Mouse (Mus musculus): Measurements from ENCODE around the gene Olfr800. TPM values are rescaled to one million over a fixed set of nuclear protein-coding genes. Genes with fewer than 3 reads are reported as not detected.

Olfr800 gene
- polyA plus RNA-seq, 1 experiment from 2014 or later = not detected

Other genes starting within 250 kb of the Olfr800 start
- not detected in 2 replicates for gene Olfr786, start 230.4 kb upstream of the Olfr800 start, polyA plus RNA-seq (2016; fragmentation: Nextera tagmentation; extraction: Ambion mirVana)
- gene Olfr787, start 195.8 kb upstream of the Olfr800 start, polyA plus RNA-seq (2016; fragmentation: Nextera tagmentation; extraction: Ambion mirVana) = not detected in 2 replicates
- not detected in 2 replicates for gene Olfr788, start 186.7 kb upstream of the Olfr800 start, polyA plus RNA-seq (2016; fragmentation: Nextera tagmentation; extraction: Ambion mirVana)
- gene Olfr789, start 172.9 kb upstream of the Olfr800 start, polyA plus RNA-seq (2016; fragmentation: Nextera tagmentation; extraction: Ambion mirVana) = not detected in 2 replicates
- gene Olfr790, start 159.2 kb upstream of the Olfr800 start, polyA plus RNA-seq (2016; fragmentation: Nextera tagmentation; extraction: Ambion mirVana) = not detected in 2 replicates
- gene Olfr791, start 135.9 kb upstream of the Olfr800 start, polyA plus RNA-seq (2016; fragmentation: Nextera tagmentation; extraction: Ambion mirVana) = not detected in 2 replicates
- not detected in 2 replicates for gene Olfr792, start 118.5 kb upstream of the Olfr800 start, polyA plus RNA-seq (2016; fragmentation: Nextera tagmentation; extraction: Ambion mirVana)
- not detected in 2 replicates for gene Olfr794, start 90.0 kb upstream of the Olfr800 start, polyA plus RNA-seq (2016; fragmentation: Nextera tagmentation; extraction: Ambion mirVana)
- not detected in 2 replicates for gene Olfr796, start 45.1 kb upstream of the Olfr800 start, polyA plus RNA-seq (2016; fragmentation: Nextera tagmentation; extraction: Ambion mirVana)
- gene Olfr798, start 29.8 kb upstream of the Olfr800 start, polyA plus RNA-seq (2016; fragmentation: Nextera tagmentation; extraction: Ambion mirVana) = not detected in 2 replicates
- gene Olfr799, start 20.2 kb upstream of the Olfr800 start, polyA plus RNA-seq (2016; fragmentation: Nextera tagmentation; extraction: Ambion mirVana) = not detected in 2 replicates
- gene Olfr801, start 16.2 kb downstream of the Olfr800 start, polyA plus RNA-seq (2016; fragmentation: Nextera tagmentation; extraction: Ambion mirVana) = not detected in 2 replicates
- not detected in 2 replicates for gene Olfr802, start 30.5 kb downstream of the Olfr800 start, polyA plus RNA-seq (2016; fragmentation: Nextera tagmentation; extraction: Ambion mirVana)
- not detected in 2 replicates for gene Olfr803, start 36.6 kb downstream of the Olfr800 start, polyA plus RNA-seq (2016; fragmentation: Nextera tagmentation; extraction: Ambion mirVana)
- gene Olfr804, start 45.5 kb downstream of the Olfr800 start, polyA plus RNA-seq (2016; fragmentation: Nextera tagmentation; extraction: Ambion mirVana) = not detected in 2 replicates
- gene Olfr805, start 71.7 kb downstream of the Olfr800 start, polyA plus RNA-seq (2016; fragmentation: Nextera tagmentation; extraction: Ambion mirVana) = not detected in 2 replicates
- gene Olfr806, start 84.2 kb downstream of the Olfr800 start, polyA plus RNA-seq (2016; fragmentation: Nextera tagmentation; extraction: Ambion mirVana) = not detected in 2 replicates
- gene Olfr807, start 100.1 kb downstream of the Olfr800 start, polyA plus RNA-seq (2016; fragmentation: Nextera tagmentation; extraction: Ambion mirVana) = not detected in 2 replicates
- not detected in 2 replicates for gene Olfr808, start 107.8 kb downstream of the Olfr800 start, polyA plus RNA-seq (2016; fragmentation: Nextera tagmentation; extraction: Ambion mirVana)
- not detected in 2 replicates for gene Olfr809, start 116.9 kb downstream of the Olfr800 start, polyA plus RNA-seq (2016; fragmentation: Nextera tagmentation; extraction: Ambion mirVana)
- gene Olfr810, start 137.2 kb downstream of the Olfr800 start, polyA plus RNA-seq (2016; fragmentation: Nextera tagmentation; extraction: Ambion mirVana) = not detected in 2 replicates
- gene Olfr811, start 146.7 kb downstream of the Olfr800 start, polyA plus RNA-seq (2016; fragmentation: Nextera tagmentation; extraction: Ambion mirVana) = not detected in 2 replicates
- gene Olfr812, start 188.4 kb downstream of the Olfr800 start, polyA plus RNA-seq (2016; fragmentation: Nextera tagmentation; extraction: Ambion mirVana) = not detected in 2 replicates
- gene Olfr813, start 197.7 kb downstream of the Olfr800 start, polyA plus RNA-seq (2016; fragmentation: Nextera tagmentation; extraction: Ambion mirVana) = not detected in 2 replicates
- gene Olfr814, start 222.2 kb downstream of the Olfr800 start, polyA plus RNA-seq (2016; fragmentation: Nextera tagmentation; extraction: Ambion mirVana) = not detected in 2 replicates
- gene Olfr815, start 248.2 kb downstream of the Olfr800 start, polyA plus RNA-seq (2016; fragmentation: Nextera tagmentation; extraction: Ambion mirVana) = not detected in 2 replicates

Measured in forebrain, embryonic 10.5 days (tissue).